Mouse (Mus musculus) liver, embryonic 14.5 days (tissue): ENCODE results near the gene Tmem232. TPM values are rescaled to one million over a fixed set of nuclear protein-coding genes. Genes with fewer than 3 reads are reported as not detected.

Experiments
- ATAC-seq: fragments of 200-750 bp; cut with Nextera tagmentation; 2 replicates; pipeline ENCODE4 v1.8.0; 2017; ENCODE audit warnings: moderate number of reproducible peaks, mild to moderate bottlenecking, moderate library complexity; ENCODE audit not compliant: insufficient read depth
- DNase-seq, 3 experiments: peaks; one replicate each; pipeline ENCODE4 v3.0.0-alpha.2; 2012 to 2013; ENCODE audit warnings: low read depth in 3 of 3, low spot score in 3 of 3
- H3K27ac ChIP-seq: fragments of 300-500 bp; sonication (generic); 2 replicates; pipeline ENCODE4 v1.5.1; 2014; ENCODE audit warnings: moderate library complexity, mild to moderate bottlenecking, control low read depth, inconsistent platforms
- H3K27me3 ChIP-seq: fragments of 300-500 bp; sonication (generic); 2 replicates; pipeline ENCODE4 v1.6.1; 2014; ENCODE audit warnings: mild to moderate bottlenecking, low read length, moderate library complexity; ENCODE audit not compliant: control insufficient read depth, insufficient read depth
- H3K36me3 ChIP-seq: fragments of 300-500 bp; sonication (generic); replicated peaks from 2 replicates; pipeline ENCODE4 v1.6.1; 2014; ENCODE audit warnings: low read depth; ENCODE audit not compliant: control insufficient read depth, insufficient read depth
- H3K4me1 ChIP-seq, 2 experiments: fragments of 200-500 bp in 1 of 2; fragments of 300-500 bp in 1 of 2; sonication (generic) in 1 of 2; replicated peaks; 2 replicates each; pipeline ENCODE4 v1.6.1; 2012 to 2014; ENCODE audit warnings: antibody characterized with exemption in 1 of 2, inconsistent platforms in 1 of 2, low read length in 1 of 2; ENCODE audit not compliant: control insufficient read depth in 2 of 2, insufficient read depth in 2 of 2
- H3K4me2 ChIP-seq: fragments of 300-500 bp; sonication (generic); 2 replicates; pipeline ENCODE4 v1.6.1; 2014; ENCODE audit warnings: low read depth, mild to moderate bottlenecking, control low read depth, moderate library complexity
- H3K4me3 ChIP-seq, 2 experiments: fragments of 200-500 bp in 1 of 2; fragments of 300-500 bp in 1 of 2; sonication (generic) in 1 of 2; 2 replicates each; pipeline ENCODE4 v1.5.1; 2012 to 2014; ENCODE audit warnings: low read depth in 2 of 2, low read length in 2 of 2, mild to moderate bottlenecking in 2 of 2, control low read depth in 1 of 2, inconsistent platforms in 1 of 2, moderate library complexity in 1 of 2; ENCODE audit not compliant: insufficient read depth in 1 of 2
- H3K9ac ChIP-seq: fragments of 300-500 bp; sonication (generic); replicated peaks from 2 replicates; pipeline ENCODE4 v1.6.1; 2014; ENCODE audit warnings: mild to moderate bottlenecking, control low read depth, moderate library complexity
- H3K9me3 ChIP-seq: fragments of 300-500 bp; sonication (generic); 2 replicates; pipeline ENCODE4 v1.6.1; 2016; ENCODE audit warnings: low read length, mixed read lengths; ENCODE audit not compliant: control insufficient read depth
- CTCF ChIP-seq: IDR thresholded peaks from 2 replicates; pipeline ENCODE4 v1.5.1; 2016; ENCODE audit warnings: antibody characterized with exemption, low read depth, control low read depth
- EP300 ChIP-seq: IDR thresholded peaks from 2 replicates; pipeline ENCODE4 v1.6.1; 2016; ENCODE audit warnings: antibody characterized with exemption, low read depth
- WGBS: fragments of 180-500 bp; shearing (Covaris S2); extraction: QIAGEN DNeasy Blood & Tissue Kit; methylation state at CpG from one replicate; pipeline ENCODE4 v1.1.7; 2014; ENCODE audit not compliant: insufficient replicate concordance; 5-methylcytosine and 5-hydroxymethylcytosine counted together
- polyA plus RNA-seq, 2 experiments: library from polyadenylated mRNA; depleted of rRNA in 1 of 2; stranded (reverse) in 1 of 2; unstranded in 1 of 2; fragments of >200 nt; fragmentation: Nextera tagmentation in 1 of 2; extraction: Ambion mirVana in 1 of 2; gene quantifications; 2 replicates each; pipeline versions ENCODE4 v1.2.1 to v1.2.3; 2012 to 2014

Tmem232 gene
- polyA plus RNA-seq, 2 experiments: not detected

DNA sequence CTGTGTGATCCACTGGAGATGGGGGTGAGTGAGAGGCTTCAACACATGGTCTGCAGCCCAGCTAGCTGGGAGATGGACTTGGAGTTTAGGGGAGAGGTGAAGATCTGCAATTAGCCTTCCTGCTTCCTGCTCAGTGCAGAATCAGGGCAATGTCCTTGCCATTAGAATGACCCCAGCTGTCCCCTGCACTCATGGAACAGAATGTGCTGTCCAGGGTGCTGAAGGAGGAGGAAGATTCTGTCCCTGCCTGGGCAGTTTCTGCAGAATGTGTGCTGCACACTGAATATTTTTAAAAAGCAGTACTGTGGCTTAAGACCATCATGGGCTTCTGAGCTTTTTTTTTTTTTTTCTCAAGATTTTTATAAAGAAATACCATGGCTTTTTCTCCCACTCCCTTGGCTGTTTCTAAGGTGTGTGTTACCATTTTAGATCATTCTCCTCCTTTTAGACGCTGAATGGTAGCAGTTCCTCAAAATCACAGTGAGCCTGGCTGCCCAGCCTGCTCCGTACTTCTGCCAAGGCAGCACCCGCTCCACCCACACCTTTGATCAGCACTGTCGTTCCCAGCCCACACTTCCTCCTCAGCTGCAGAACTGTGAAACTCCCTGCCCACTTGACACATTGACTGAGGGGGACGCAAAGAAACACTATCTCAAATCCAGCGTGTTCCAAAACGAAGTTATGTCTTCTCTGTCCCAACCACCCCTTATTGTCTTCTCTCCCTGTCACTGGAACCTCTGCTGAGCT is 170.4 kb downstream of the Tmem232 start:
- DNase-seq (no peak), ATAC-seq (no peak)
- H3K9ac ChIP-seq: no peak overlapping the region
- no peaks in the 10 kb centered on the region for H3K36me3 ChIP-seq
- WGBS: 15% methylated on average over 7 of the region's 7 CpGs
- H3K4me2 ChIP-seq: no peak overlapping the region
- no peaks in the 10 kb centered on the region for H3K4me1 ChIP-seq
- H3K9me3 ChIP-seq: no peaks in the 10 kb centered on the region
- no peak overlapping the region for H3K27ac ChIP-seq
- TF ChIP-seq CTCF (no peak), EP300 (no peak)
- no peaks in the 10 kb centered on the region for H3K27me3 ChIP-seq
- no peak overlapping the region for H3K4me3 ChIP-seq

- no peak overlapping the region for H3K27ac ChIP-seq
- H3K9me3 ChIP-seq: no peaks in the 10 kb centered on the region
- TF ChIP-seq EP300: no peak
- no peak for TF ChIP-seq CTCF
- H3K4me1 ChIP-seq: no peaks in the 10 kb centered on the region
- H3K4me2 ChIP-seq: no peak overlapping the region
- ATAC-seq (no peak), DNase-seq (no peak)
- WGBS: 45% methylated on average over 3 of the region's 3 CpGs
- H3K9ac ChIP-seq: no peak overlapping the region
- no peak overlapping the region for H3K4me3 ChIP-seq
- no peaks in the 10 kb centered on the region for H3K27me3 ChIP-seq
- no peaks in the 10 kb centered on the region for H3K36me3 ChIP-seq
These were observed 174.9 kb downstream of the Tmem232 start for GRCm38 (mm10) chr17:65365535-65366254.

- H3K27ac ChIP-seq: no peak overlapping the region
- no peaks in the 10 kb centered on the region for H3K9me3 ChIP-seq
- no peaks in the 10 kb centered on the region for H3K27me3 ChIP-seq
- 67% methylated on average over 8 of the region's 8 CpGs for WGBS
- H3K36me3 ChIP-seq: no peaks in the 10 kb centered on the region
- H3K4me2 ChIP-seq: no peak overlapping the region
- H3K9ac ChIP-seq: no peak overlapping the region
- no peak for DNase-seq
- H3K4me1 ChIP-seq: no peaks in the 10 kb centered on the region
- no peak for ATAC-seq
- TF ChIP-seq CTCF (no peak), EP300 (no peak)
- no peak overlapping the region for H3K4me3 ChIP-seq
These were observed 188.7 kb downstream of the Tmem232 start for GRCm38 (mm10) chr17:65351836-65352235.

DNA sequence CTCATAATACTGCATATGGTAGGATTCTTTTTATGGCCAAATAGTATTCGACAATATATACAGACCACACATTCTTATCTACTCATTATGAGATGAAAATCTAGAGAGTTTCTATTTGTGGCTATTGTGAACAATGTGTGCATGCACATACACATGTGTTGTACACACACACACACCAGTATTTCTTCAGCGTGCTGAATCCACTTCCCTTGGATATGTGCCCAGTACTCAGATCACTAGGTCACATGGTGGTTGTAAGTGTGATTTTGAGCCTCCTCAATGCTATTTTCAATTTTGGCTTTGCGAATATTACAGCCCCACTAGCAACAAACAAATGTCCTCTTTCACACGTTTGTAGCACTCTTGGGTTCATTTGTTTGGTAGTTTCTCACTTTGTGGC is 200.6 kb downstream of the Tmem232 start:
- H3K9me3 ChIP-seq: no peaks in the 10 kb centered on the region
- DNase-seq: no peak
- no peak overlapping the region for H3K4me2 ChIP-seq
- H3K27ac ChIP-seq: no peak overlapping the region
- H3K27me3 ChIP-seq: no peaks in the 10 kb centered on the region
- H3K4me1 ChIP-seq: no peaks in the 10 kb centered on the region
- 54% methylated on average over 4 of the region's 4 CpGs for WGBS
- TF ChIP-seq CTCF (no peak), EP300 (no peak)
- H3K9ac ChIP-seq: no peak overlapping the region
- ATAC-seq: no peak
- no peak overlapping the region for H3K4me3 ChIP-seq
- no peaks in the 10 kb centered on the region for H3K36me3 ChIP-seq

- Histone ChIP-seq H3K9me3 (no peaks in the 10 kb centered on the region), H3K36me3 (no peaks in the 10 kb centered on the region), H3K27ac (no peak overlapping the region), H3K4me3 (no peak overlapping the region), H3K27me3 (no peaks in the 10 kb centered on the region), H3K4me2 (no peak overlapping the region), H3K4me1 (no peaks in the 10 kb centered on the region), H3K9ac (no peak overlapping the region)
- no peak for TF ChIP-seq EP300
- no peak for TF ChIP-seq CTCF
- WGBS: 75% methylated on average over 7 of the region's 8 CpGs
- ATAC-seq: no peak
- DNase-seq: no peak
These were observed 209.8 kb downstream of the Tmem232 start for GRCm38 (mm10) chr17:65330759-65331158.
